In the genomic region with DNA sequence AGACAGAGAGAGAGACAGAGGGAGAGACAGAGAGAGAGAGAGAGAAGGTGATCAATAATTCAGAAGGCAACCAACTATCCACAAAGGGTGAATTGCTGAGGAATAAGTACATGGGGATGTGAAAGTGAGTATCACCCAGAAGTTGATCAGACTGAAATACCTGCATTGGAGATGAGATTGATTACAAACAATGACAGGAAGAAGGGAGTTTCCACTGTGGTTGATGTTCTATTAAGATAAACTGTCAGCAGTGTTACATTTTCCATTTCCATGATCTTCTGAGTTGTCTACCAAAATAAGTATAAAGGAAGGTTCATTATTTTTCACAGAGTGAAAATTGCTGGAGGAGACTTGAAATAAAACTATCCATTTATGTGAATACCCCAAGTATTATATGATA, we compare ENCODE assay signal across 22 mouse cellular contexts. TPM values are rescaled to one million over a fixed set of nuclear protein-coding genes. Genes with fewer than 3 reads are reported as not detected.
"Had no signal": no experiment of that assay in that cellular context is flagged by ENCODE, and none has a peak within 500 bp of the region (broad histone marks: within the 10 kb centered on the region; RNA-seq: fewer than 3 reads in every experiment).

No protein-coding gene starts in this region.

- H3K4me3 ChIP-seq: lung, embryonic 15.5 days; midbrain, embryonic 10.5 days; midbrain, embryonic 12.5 days; myocyte; neural tube, embryonic 12.5 days; stomach, embryonic 15.5 days had no signal

- H3K27me3 ChIP-seq: lung, embryonic 15.5 days; midbrain, embryonic 12.5 days; neural tube, embryonic 12.5 days; stomach, embryonic 15.5 days had no signal

- H3K9me3 ChIP-seq: lung, embryonic 15.5 days; midbrain, embryonic 10.5 days; midbrain, embryonic 12.5 days; neural tube, embryonic 12.5 days; stomach, embryonic 15.5 days had no signal

- H3K36me3 ChIP-seq: lung, embryonic 15.5 days; midbrain, embryonic 10.5 days; midbrain, embryonic 12.5 days; neural tube, embryonic 12.5 days; stomach, embryonic 15.5 days had no signal

- H3K9ac ChIP-seq: liver, postnatal 0 days; lung, embryonic 15.5 days; midbrain, embryonic 12.5 days; neural tube, embryonic 12.5 days; stomach, embryonic 15.5 days had no signal

- ATAC-seq: liver, postnatal 0 days; lung, postnatal 0 days; midbrain, embryonic 16.5 days had no signal

- H3K4me2 ChIP-seq: lung, embryonic 15.5 days; midbrain, embryonic 12.5 days; neural tube, embryonic 12.5 days; stomach, embryonic 15.5 days had no signal

- DNase-seq: liver, postnatal 0 days; lung, adult 2 months; lung, postnatal 4 days; midbrain, embryonic 14.5 days; right cerebral cortex, postnatal 14 days; thymus, adult 2 months; thymus, postnatal 25 days had no signal

- H3K4me1 ChIP-seq: lung, embryonic 15.5 days; midbrain, embryonic 10.5 days; midbrain, embryonic 12.5 days; neural tube, embryonic 12.5 days; stomach, embryonic 15.5 days had no signal

- H3K27ac ChIP-seq: lung, embryonic 15.5 days; midbrain, embryonic 10.5 days; midbrain, embryonic 12.5 days; neural tube, embryonic 12.5 days; stomach, embryonic 15.5 days; stomach, postnatal 0 days had no signal

RNA-seq across cellular contexts. Expression of gene Olfr183, which starts 12.0 kb away (rescaled TPM):
- total RNA-seq: megakaryocyte, adult 5-6 weeks; megakaryocyte-erythroid progenitor cell, adult 5-6 weeks; neutrophil, adult 5-6 weeks had no signal
- polyA plus RNA-seq: liver, postnatal 0 days; lung, adult 2 months; lung, embryonic 15.5 days; lung, postnatal 0 days; midbrain, embryonic 10.5 days; midbrain, embryonic 12.5 days; midbrain, embryonic 14.5 days; midbrain, embryonic 16.5 days; myocyte; neural tube, embryonic 12.5 days; neural tube, embryonic 14.5 days; spleen, adult 2 months; stomach, embryonic 15.5 days; stomach, postnatal 0 days; thymus, adult 2 months had no signal

RNA-seq across cellular contexts. Expression of gene Olfr186, which starts 22.9 kb away (rescaled TPM):
- total RNA-seq: megakaryocyte, adult 5-6 weeks; megakaryocyte-erythroid progenitor cell, adult 5-6 weeks; neutrophil, adult 5-6 weeks had no signal
- polyA plus RNA-seq: liver, postnatal 0 days; lung, adult 2 months; lung, embryonic 15.5 days; lung, postnatal 0 days; midbrain, embryonic 10.5 days; midbrain, embryonic 12.5 days; midbrain, embryonic 14.5 days; midbrain, embryonic 16.5 days; myocyte; neural tube, embryonic 12.5 days; neural tube, embryonic 14.5 days; spleen, adult 2 months; stomach, postnatal 0 days; testis, adult 2 months; thymus, adult 2 months had no signal

RNA-seq across cellular contexts. Expression of gene Olfr187, which starts 32.4 kb away (rescaled TPM):
- total RNA-seq: megakaryocyte, adult 5-6 weeks; megakaryocyte-erythroid progenitor cell, adult 5-6 weeks; neutrophil, adult 5-6 weeks had no signal
- polyA plus RNA-seq: liver, postnatal 0 days; lung, adult 2 months; lung, embryonic 15.5 days; lung, postnatal 0 days; midbrain, embryonic 10.5 days; midbrain, embryonic 12.5 days; midbrain, embryonic 14.5 days; midbrain, embryonic 16.5 days; myocyte; neural tube, embryonic 12.5 days; neural tube, embryonic 14.5 days; spleen, adult 2 months; stomach, postnatal 0 days; testis, adult 2 months; thymus, adult 2 months had no signal
